Mouse (Mus musculus) midbrain, embryonic 15.5 days (tissue): ENCODE results near the gene Cbx2. TPM values are rescaled to one million over a fixed set of nuclear protein-coding genes. Genes with fewer than 3 reads are reported as not detected.

ENCODE experiments used
- ATAC-seq: fragments of 200-750 bp; cut with Nextera tagmentation; replicated peaks from 2 replicates; pipeline ENCODE4 v1.8.0; 2017; ENCODE audit warnings: moderate TSS enrichment
- H3K27ac ChIP-seq: fragments of 300-500 bp; sonication (generic); 2 replicates; pipeline ENCODE4 v1.5.1; 2015; ENCODE audit warnings: mild to moderate bottlenecking, inconsistent platforms
- H3K27me3 ChIP-seq: fragments of 300-500 bp; sonication (generic); replicated peaks from 2 replicates; pipeline ENCODE4 v1.6.1; 2015; ENCODE audit warnings: inconsistent platforms
- H3K36me3 ChIP-seq: fragments of 300-500 bp; sonication (generic); replicated peaks from 2 replicates; pipeline ENCODE4 v1.6.1; 2015; ENCODE audit warnings: inconsistent platforms
- H3K4me1 ChIP-seq: fragments of 300-500 bp; sonication (generic); 2 replicates; pipeline ENCODE4 v1.6.1; 2015; ENCODE audit warnings: inconsistent platforms
- H3K4me2 ChIP-seq: fragments of 300-500 bp; sonication (generic); 2 replicates; pipeline ENCODE4 v1.6.1; 2015; ENCODE audit warnings: inconsistent platforms, mild to moderate bottlenecking, moderate library complexity
- H3K4me3 ChIP-seq: fragments of 300-500 bp; sonication (generic); 2 replicates; pipeline ENCODE4 v1.5.1; 2015; ENCODE audit warnings: mild to moderate bottlenecking, inconsistent platforms
- H3K9ac ChIP-seq: fragments of 300-500 bp; sonication (generic); 2 replicates; pipeline ENCODE4 v1.6.1; 2015; ENCODE audit warnings: mild to moderate bottlenecking, inconsistent platforms
- H3K9me3 ChIP-seq: fragments of 300-500 bp; sonication (generic); 2 replicates; pipeline ENCODE4 v1.6.1; 2016; ENCODE audit warnings: inconsistent platforms
- WGBS: fragments of 180-500 bp; shearing (Covaris S2); methylation state at CpG from one replicate; pipeline ENCODE4 v1.1.7; 2015; ENCODE audit warnings: mixed read lengths; 5-methylcytosine and 5-hydroxymethylcytosine counted together
- polyA plus RNA-seq: library from polyadenylated mRNA; unstranded; fragments of >200 nt; fragmentation: Nextera tagmentation; extraction: Ambion mirVana; gene quantifications from 2 replicates; pipeline ENCODE4 v1.2.1, GENCODE M21; 2015

The Cbx2 gene
- polyA plus RNA-seq, 1 experiment from 2014 or later: 17.6 TPM

- Histone ChIP-seq H3K27me3 (peaks cover 69% of the 10 kb centered on the region), H3K4me1 (peaks cover 69% of the 10 kb centered on the region), H3K36me3 (peaks cover 5% of the 10 kb centered on the region), H3K9me3 (no peaks in the 10 kb centered on the region), H3K4me3 (peak overlapping the region; percentile 79), H3K27ac (peak overlapping the region; percentile 96), H3K9ac (peak overlapping the region; percentile 91), H3K4me2 (peak overlapping the region; percentile 90)
- no peak for ATAC-seq
- 5% methylated on average over 21 of the region's 21 CpGs for WGBS
Measured at GRCm38 (mm10) chr11:119039732-119040512, 17.2 kb downstream of the Cbx2 start.

- under 1% methylated on average over 63 of the region's 63 CpGs for WGBS
- H3K4me1 ChIP-seq: peaks cover 64% of the 10 kb centered on the region
- peak within 1 kb of the TSS; percentile 90 for H3K4me2 ChIP-seq
- H3K4me3 ChIP-seq: peak within 1 kb of the TSS; percentile 79
- H3K36me3 ChIP-seq: peaks cover 5% of the 10 kb centered on the region
- peak within 1 kb of the TSS; percentile 91 for H3K9ac ChIP-seq
- H3K27ac ChIP-seq: peak within 1 kb of the TSS; percentile 96
- H3K27me3 ChIP-seq: peaks cover 70% of the 10 kb centered on the region
- ATAC-seq: peak; percentile 93
- H3K9me3 ChIP-seq: no peaks in the 10 kb centered on the region
Measured at GRCm38 (mm10) chr11:119040600-119041324, 18.0 kb downstream of the Cbx2 start, which contains the start of gene Cbx8. Gene Cbx8, minus strand, starts transcription at chr11:119040969.

GRCm38 (mm10) chr11:119041325-119041716 lies 18.6 kb downstream of the Cbx2 start:
- peak; percentile 80 for ATAC-seq
- H3K27me3 ChIP-seq: peaks cover 70% of the 10 kb centered on the region
- H3K4me3 ChIP-seq: peak overlapping the region; percentile 79
- H3K27ac ChIP-seq: peak overlapping the region; percentile 96
- peak overlapping the region; percentile 90 for H3K4me2 ChIP-seq
- H3K4me1 ChIP-seq: peaks cover 61% of the 10 kb centered on the region
- no peaks in the 10 kb centered on the region for H3K9me3 ChIP-seq
- H3K36me3 ChIP-seq: peaks cover 5% of the 10 kb centered on the region
- peak overlapping the region; percentile 71 for H3K9ac ChIP-seq
- 0% methylated on average over 30 of the region's 31 CpGs for WGBS

GRCm38 (mm10) chr11:119041750-119042465 lies 19.1 kb downstream of the Cbx2 start:
- Histone ChIP-seq H3K4me3 (peak overlapping the region; percentile 79), H3K36me3 (peaks cover 5% of the 10 kb centered on the region), H3K4me2 (peak overlapping the region; percentile 90), H3K27ac (peak overlapping the region; percentile 96), H3K27me3 (peaks cover 74% of the 10 kb centered on the region), H3K9me3 (no peaks in the 10 kb centered on the region), H3K4me1 (peaks cover 63% of the 10 kb centered on the region), H3K9ac (peak overlapping the region; percentile 71)
- peak; percentile 12; the same call in 1 of the 2 replicates for ATAC-seq
- WGBS: 1% methylated on average over 30 of the region's 31 CpGs

GRCm38 (mm10) chr11:119042466-119043272 lies 19.9 kb downstream of the Cbx2 start:
- WGBS: under 1% methylated on average over 52 of the region's 52 CpGs

GRCm38 (mm10) chr11:119043273-119043540 lies 20.4 kb downstream of the Cbx2 start:
- Histone ChIP-seq H3K27ac (no peak overlapping the region), H3K9me3 (no peaks in the 10 kb centered on the region), H3K4me3 (no peak overlapping the region), H3K36me3 (peaks cover 5% of the 10 kb centered on the region), H3K9ac (no peak overlapping the region), H3K27me3 (peaks cover 73% of the 10 kb centered on the region), H3K4me1 (peaks cover 62% of the 10 kb centered on the region), H3K4me2 (no peak overlapping the region)
- ATAC-seq: no peak
- WGBS: 5% methylated on average over 4 of the region's 4 CpGs

More at GRCm38 (mm10) chr11:119042466-119043272, 19.9 kb downstream of the Cbx2 start:
- Histone ChIP-seq H3K27me3 (peaks cover 73% of the 10 kb centered on the region), H3K36me3 (peaks cover 5% of the 10 kb centered on the region), H3K4me2 (no peak overlapping the region), H3K9ac (no peak overlapping the region), H3K4me3 (no peak overlapping the region), H3K9me3 (no peaks in the 10 kb centered on the region), H3K4me1 (peaks cover 62% of the 10 kb centered on the region), H3K27ac (no peak overlapping the region)
- no peak for ATAC-seq

GRCm38 (mm10) chr11:119043761-119044550 lies 21.2 kb downstream of the Cbx2 start:
- H3K4me1 ChIP-seq: peaks cover 61% of the 10 kb centered on the region
- H3K27ac ChIP-seq: no peak overlapping the region
- no peaks in the 10 kb centered on the region for H3K9me3 ChIP-seq
- no peaks in the 10 kb centered on the region for H3K36me3 ChIP-seq
- no peak overlapping the region for H3K4me2 ChIP-seq
- H3K4me3 ChIP-seq: no peak overlapping the region
- H3K27me3 ChIP-seq: peaks cover 73% of the 10 kb centered on the region
- WGBS: 3% methylated on average over 10 of the region's 10 CpGs
- H3K9ac ChIP-seq: no peak overlapping the region
- no peak for ATAC-seq

- H3K27me3 ChIP-seq: peaks cover 77% of the 10 kb centered on the region
- 2% methylated on average over 41 of the region's 41 CpGs for WGBS
- H3K9ac ChIP-seq: 0 out of 2 replicates have a peak overlapping the region, but pooled peaks have one; percentile 3
- no peaks in the 10 kb centered on the region for H3K9me3 ChIP-seq
- H3K4me3 ChIP-seq: 0 out of 2 replicates have a peak overlapping the region, but pooled peaks have one; percentile 1
- H3K4me1 ChIP-seq: peaks cover 53% of the 10 kb centered on the region
- no peak for ATAC-seq
- H3K4me2 ChIP-seq: peak overlapping the region; percentile 28
- no peak overlapping the region for H3K27ac ChIP-seq
- no peaks in the 10 kb centered on the region for H3K36me3 ChIP-seq
Measured at GRCm38 (mm10) chr11:119044551-119045337, 22.0 kb downstream of the Cbx2 start.

- peaks cover 44% of the 10 kb centered on the region for H3K4me1 ChIP-seq
- WGBS: 3% methylated on average over 39 of the region's 39 CpGs
- 0 out of 2 replicates have a peak, but pooled peaks have one; percentile 17 for ATAC-seq
- no peaks in the 10 kb centered on the region for H3K36me3 ChIP-seq
- peaks cover 95% of the 10 kb centered on the region for H3K27me3 ChIP-seq
- H3K9me3 ChIP-seq: no peaks in the 10 kb centered on the region
- peak overlapping the region; percentile 38 for H3K4me3 ChIP-seq
- no peak overlapping the region for H3K27ac ChIP-seq
- peak overlapping the region; percentile 70 for H3K4me2 ChIP-seq
- H3K9ac ChIP-seq: peak overlapping the region; percentile 39
Measured at GRCm38 (mm10) chr11:119046601-119047245, 24.0 kb downstream of the Cbx2 start.
